Mouse (Mus musculus): ENCODE data around the gene Cul3.

Cul3 gene

DNA sequence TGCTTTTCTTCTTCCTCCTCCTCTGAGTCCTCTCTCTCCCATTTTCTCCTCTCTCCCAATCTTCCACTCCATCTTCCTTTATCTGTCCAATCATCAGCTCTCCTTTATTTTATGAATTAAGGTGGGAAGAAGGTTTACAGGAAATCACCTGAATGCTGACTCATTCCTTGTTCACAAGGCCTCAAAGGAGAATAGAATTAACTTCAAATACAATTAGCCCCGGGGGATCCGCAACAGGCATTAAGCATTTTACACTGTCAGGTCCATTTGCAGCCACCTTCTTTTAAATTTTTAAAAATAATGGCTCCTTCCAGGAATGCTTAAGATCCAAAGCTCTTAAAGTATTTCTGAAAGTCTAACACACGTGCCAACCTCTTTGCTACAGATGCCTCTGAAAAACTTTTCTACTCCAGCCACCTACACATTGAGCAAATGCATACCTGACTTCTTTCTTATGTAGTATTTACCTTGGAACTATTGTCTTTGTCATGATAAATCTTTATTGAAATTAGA, 24.7 kb downstream of the Cul3 start:
- no peak for DNase-seq (ENCODE audit: low read depth, low spot score)

- no peak for DNase-seq (ENCODE audit: low read depth, low spot score)
Observed at GRCm38 (mm10) chr1:80293307-80293706, 47.0 kb downstream of the Cul3 start.

DNA sequence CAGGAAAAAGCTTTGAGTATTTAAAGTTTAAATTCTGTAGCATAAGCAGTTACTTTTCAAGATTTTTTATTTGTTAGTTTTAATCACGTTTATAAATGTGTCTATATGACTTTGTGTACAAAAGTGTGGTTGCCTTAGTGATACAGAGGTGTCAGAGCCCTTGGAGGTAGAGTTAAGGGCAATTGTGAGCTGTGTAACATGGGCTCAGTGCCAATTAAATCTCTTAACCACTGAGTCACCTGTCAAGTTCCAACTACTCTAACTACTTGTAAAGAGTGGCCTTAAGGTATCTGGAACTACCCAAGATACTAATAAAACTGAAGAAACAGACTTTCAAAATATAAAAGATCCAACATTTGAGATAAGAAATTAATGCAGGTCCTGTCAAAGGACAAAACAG, 61.5 kb downstream of the Cul3 start:
- DNase-seq (ENCODE audit: low read depth, low spot score): no peak

DNA sequence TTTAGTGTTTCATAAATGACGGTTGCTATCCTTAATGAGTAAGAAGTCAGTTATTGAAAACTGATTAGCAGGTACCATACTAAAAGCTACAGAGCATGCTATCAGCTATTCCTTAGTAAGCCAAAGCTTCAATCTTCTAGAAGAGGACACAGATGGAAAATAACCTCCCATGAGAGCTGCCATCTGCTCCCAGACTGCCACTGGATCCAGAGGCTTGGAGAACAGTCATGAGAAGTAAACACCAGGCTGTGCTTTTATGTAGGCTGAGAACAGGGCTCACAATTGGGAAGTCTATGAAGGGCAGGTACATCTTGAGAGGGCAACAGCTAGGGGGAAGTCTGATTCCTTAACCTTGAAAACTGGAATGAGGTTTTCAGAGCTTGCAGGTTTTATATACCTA, 79.8 kb downstream of the Cul3 start:
- no peak for DNase-seq (ENCODE audit: low read depth, low spot score)

GRCm38 (mm10) chr1:80258632-80259031, 81.6 kb downstream of the Cul3 start:
- no peak for DNase-seq (ENCODE audit: low read depth, low spot score)

- DNase-seq (ENCODE audit: low read depth, low spot score): no peak
Observed at GRCm38 (mm10) chr1:80253309-80253708, 87.0 kb downstream of the Cul3 start.

- DNase-seq (ENCODE audit: low read depth, low spot score): no peak
Observed at GRCm38 (mm10) chr1:80250247-80250646, 90.0 kb downstream of the Cul3 start.

DNA sequence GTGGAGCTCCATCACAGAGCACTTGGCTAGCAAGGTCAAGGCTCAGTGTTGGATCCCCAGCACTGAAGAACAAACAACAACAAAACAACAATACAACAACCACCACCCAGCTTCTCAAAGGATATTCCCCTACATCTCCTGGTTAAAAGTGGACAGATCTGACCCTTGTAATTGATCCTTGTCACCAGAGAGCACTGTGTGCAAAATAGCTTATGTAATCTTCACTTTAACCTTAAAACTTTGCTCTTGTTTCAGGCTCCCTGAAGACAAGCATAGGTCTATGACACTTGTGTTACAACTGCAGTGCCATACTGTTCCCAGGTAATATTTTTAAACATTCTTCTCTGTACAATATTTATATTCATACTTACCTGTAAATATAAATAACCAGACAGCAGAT, 93.1 kb downstream of the Cul3 start:
- DNase-seq (ENCODE audit: low read depth, low spot score): no peak

- no peak for DNase-seq (ENCODE audit: low read depth, low spot score)
Observed at GRCm38 (mm10) chr1:80244123-80244522, 96.2 kb downstream of the Cul3 start.

- DNase-seq (ENCODE audit: low read depth, low spot score): no peak
Observed at GRCm38 (mm10) chr1:80241579-80241978, 98.7 kb downstream of the Cul3 start.

GRCm38 (mm10) chr1:80240017-80240660, 100.1 kb downstream of the Cul3 start:
- DNase-seq (ENCODE audit: low read depth, low spot score): no peak

GRCm38 (mm10) chr1:80239481-80239880, 100.8 kb downstream of the Cul3 start:
- no peak for DNase-seq (ENCODE audit: low read depth, low spot score)

GRCm38 (mm10) chr1:80236951-80237702, 103.2 kb downstream of the Cul3 start:
- no peak for DNase-seq (ENCODE audit: low read depth, low spot score)

GRCm38 (mm10) chr1:80236126-80236525, 104.2 kb downstream of the Cul3 start:
- DNase-seq (ENCODE audit: low read depth, low spot score): no peak

GRCm38 (mm10) chr1:80230612-80231011, 109.7 kb downstream of the Cul3 start:
- DNase-seq (ENCODE audit: low read depth, low spot score): no peak

DNA sequence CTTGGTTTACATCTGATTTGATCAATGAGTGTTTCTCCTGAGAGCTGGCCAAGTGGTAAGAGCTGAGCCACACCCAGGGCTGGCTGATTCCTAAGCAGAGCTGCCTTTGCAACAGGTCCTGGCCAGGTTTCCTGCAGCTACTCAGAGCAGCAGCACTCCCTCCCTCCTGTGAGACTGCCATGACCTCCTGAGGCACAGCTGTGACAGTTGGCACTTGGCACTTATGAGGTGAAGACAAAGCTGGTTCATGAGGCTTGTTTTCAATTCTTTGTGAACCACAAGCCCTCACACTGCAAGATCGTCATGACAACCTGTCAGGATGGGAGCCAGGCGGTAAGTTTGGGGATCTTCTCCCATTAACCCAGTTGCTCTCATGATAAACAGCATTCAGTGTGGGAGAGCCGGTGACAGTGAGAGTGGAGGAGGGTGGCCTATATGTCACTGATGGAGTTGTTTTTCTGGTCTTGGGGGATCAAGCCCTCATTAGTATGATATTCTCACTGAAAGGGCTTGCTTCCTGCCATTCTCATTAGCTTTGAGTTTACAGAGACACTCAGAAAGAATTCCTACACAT, 115.4 kb downstream of the Cul3 start:
- DNase-seq (ENCODE audit: low read depth, low spot score): no peak

GRCm38 (mm10) chr1:80221151-80221550, 119.1 kb downstream of the Cul3 start:
- DNase-seq (ENCODE audit: low read depth, low spot score): peak; percentile 62

DNA sequence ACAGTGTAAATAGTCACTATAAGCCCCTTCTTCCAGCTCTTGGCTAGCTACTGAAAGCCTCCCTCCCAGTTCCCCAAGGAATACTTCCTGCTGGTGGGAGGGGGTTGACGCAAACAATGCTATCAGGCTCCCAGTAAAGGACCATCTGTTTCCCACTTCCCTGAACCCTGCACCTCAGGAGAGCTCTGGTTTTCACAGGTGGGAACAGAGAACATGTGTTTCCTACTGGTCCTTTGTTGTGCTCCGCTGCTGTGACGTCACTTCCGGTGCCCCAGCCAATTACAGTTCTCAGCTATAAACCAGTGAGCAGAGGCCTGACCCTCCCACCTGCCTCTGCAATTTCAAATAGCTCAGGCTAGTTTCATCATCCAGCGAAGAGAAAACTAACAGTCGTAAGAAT, 122.0 kb downstream of the Cul3 start, which contains the start of gene Fam124b:
TSS of gene Fam124b (minus strand) at position 206 of the 400 bp plus-strand sequence.
- DNase-seq (ENCODE audit: low read depth, low spot score): peak; percentile 59
